Mouse (Mus musculus) stomach, embryonic 14.5 days (tissue): ENCODE results near the gene Rhof. TPM values are rescaled to one million over a fixed set of nuclear protein-coding genes. Genes with fewer than 3 reads are reported as not detected.

Source experiments
- ATAC-seq: fragments of 200-750 bp; cut with Nextera tagmentation; 2 replicates; pipeline ENCODE4 v1.8.0; 2017; ENCODE audit warnings: low read depth, moderate TSS enrichment; ENCODE audit not compliant: insufficient number of reproducible peaks, insufficient read depth, low FRiP score
- H3K27ac ChIP-seq: fragments of 300-500 bp; sonication (generic); 2 replicates; pipeline ENCODE4 v1.5.1; 2014; ENCODE audit warnings: mild to moderate bottlenecking, low read length, moderate library complexity, mixed read lengths
- H3K27me3 ChIP-seq: fragments of 300-500 bp; sonication (generic); 2 replicates; pipeline ENCODE4 v1.6.1; 2014; ENCODE audit warnings: low read length, control low read depth, mixed read lengths; ENCODE audit not compliant: control insufficient read depth, insufficient read depth
- H3K36me3 ChIP-seq: fragments of 300-500 bp; sonication (generic); 2 replicates; pipeline ENCODE4 v1.6.1; 2014; ENCODE audit warnings: mild to moderate bottlenecking, control low read depth, low read length, moderate library complexity, mixed read lengths; ENCODE audit not compliant: control insufficient read depth, insufficient read depth
- H3K4me1 ChIP-seq: fragments of 300-500 bp; sonication (generic); 2 replicates; pipeline ENCODE4 v1.6.1; 2014; ENCODE audit warnings: low read length, control low read depth, mixed read lengths; ENCODE audit not compliant: control insufficient read depth, insufficient read depth
- H3K4me2 ChIP-seq: fragments of 300-500 bp; sonication (generic); replicated peaks from 2 replicates; pipeline ENCODE4 v1.6.1; 2014; ENCODE audit warnings: low read depth, low read length, control low read depth
- H3K4me3 ChIP-seq: fragments of 300-500 bp; sonication (generic); 2 replicates; pipeline ENCODE4 v1.5.1; 2014; ENCODE audit warnings: low read depth, low read length, control low read depth
- H3K9ac ChIP-seq: fragments of 300-500 bp; sonication (generic); replicated peaks from 2 replicates; pipeline ENCODE4 v1.6.1; 2014; ENCODE audit warnings: low read depth, mild to moderate bottlenecking, control low read depth, low read length, moderate library complexity, mixed read lengths
- H3K9me3 ChIP-seq: fragments of 300-500 bp; sonication (generic); 2 replicates; pipeline ENCODE4 v1.6.1; 2016; ENCODE audit warnings: low read depth, low read length, control low read depth; ENCODE audit not compliant: control insufficient read depth
- WGBS: fragments of 180-500 bp; shearing (Covaris S2); extraction: QIAGEN DNeasy Blood & Tissue Kit; methylation state at CpG from one replicate; pipeline ENCODE4 v1.1.7; 2014; 5-methylcytosine and 5-hydroxymethylcytosine counted together
- polyA plus RNA-seq: library from polyadenylated mRNA; unstranded; fragments of >200 nt; fragmentation: Nextera tagmentation; extraction: Ambion mirVana; gene quantifications from 2 replicates; pipeline ENCODE4 v1.2.1, GENCODE M21; 2014

The Rhof gene
- polyA plus RNA-seq, 1 experiment from 2014 or later: 2.0 TPM

GRCm38 (mm10) chr5:123102376-123102775 lies 30.1 kb downstream of the Rhof start:
- no peaks in the 10 kb centered on the region for H3K4me1 ChIP-seq
- no peaks in the 10 kb centered on the region for H3K27me3 ChIP-seq
- no peak overlapping the region for H3K4me2 ChIP-seq
- 41% methylated on average over 7 of the region's 7 CpGs for WGBS
- H3K27ac ChIP-seq: no peak overlapping the region
- H3K9ac ChIP-seq: no peak overlapping the region
- no peak overlapping the region for H3K4me3 ChIP-seq
- no peak for ATAC-seq
- H3K9me3 ChIP-seq: no peaks in the 10 kb centered on the region
- 0 out of 2 replicates have a peak, but pooled peaks cover 4% of the 10 kb centered on the region for H3K36me3 ChIP-seq

- Histone ChIP-seq H3K27ac (no peak overlapping the region), H3K27me3 (no peaks in the 10 kb centered on the region), H3K9ac (no peak overlapping the region), H3K9me3 (no peaks in the 10 kb centered on the region), H3K4me2 (no peak overlapping the region), H3K4me1 (no peaks in the 10 kb centered on the region), H3K36me3 (0 out of 2 replicates have a peak, but pooled peaks cover 4% of the 10 kb centered on the region), H3K4me3 (no peak overlapping the region)
- ATAC-seq: no peak
- WGBS: 81% methylated on average over 2 of the region's 2 CpGs
Measured at GRCm38 (mm10) chr5:123098487-123098886, 34.0 kb downstream of the Rhof start.

GRCm38 (mm10) chr5:123096299-123096698 lies 36.2 kb downstream of the Rhof start:
- Histone ChIP-seq H3K9me3 (no peaks in the 10 kb centered on the region), H3K36me3 (0 out of 2 replicates have a peak, but pooled peaks cover 4% of the 10 kb centered on the region), H3K27ac (no peak overlapping the region), H3K4me1 (no peaks in the 10 kb centered on the region), H3K4me3 (no peak overlapping the region), H3K27me3 (no peaks in the 10 kb centered on the region), H3K4me2 (no peak overlapping the region), H3K9ac (no peak overlapping the region)
- 92% methylated on average over 8 of the region's 8 CpGs for WGBS
- ATAC-seq: no peak

- ATAC-seq: peak; percentile 56; the same call in 1 of the 2 replicates
- Histone ChIP-seq H3K27me3 (no peaks in the 10 kb centered on the region), H3K9ac (no peak overlapping the region), H3K27ac (no peak overlapping the region), H3K4me2 (no peak overlapping the region), H3K4me1 (no peaks in the 10 kb centered on the region), H3K36me3 (no peaks in the 10 kb centered on the region), H3K9me3 (no peaks in the 10 kb centered on the region), H3K4me3 (no peak overlapping the region)
- WGBS: 70% methylated on average over 25 of the region's 25 CpGs
Measured at GRCm38 (mm10) chr5:123094238-123094991, 38.1 kb downstream of the Rhof start.

- no peak overlapping the region for H3K4me3 ChIP-seq
- WGBS: 68% methylated on average over 14 of the region's 14 CpGs
- no peak overlapping the region for H3K27ac ChIP-seq
- H3K9me3 ChIP-seq: no peaks in the 10 kb centered on the region
- H3K9ac ChIP-seq: no peak overlapping the region
- ATAC-seq: peak; percentile 49; the same call in 1 of the 2 replicates
- no peaks in the 10 kb centered on the region for H3K4me1 ChIP-seq
- H3K27me3 ChIP-seq: no peaks in the 10 kb centered on the region
- no peaks in the 10 kb centered on the region for H3K36me3 ChIP-seq
- H3K4me2 ChIP-seq: no peak overlapping the region
Measured at GRCm38 (mm10) chr5:123093077-123093633, 39.3 kb downstream of the Rhof start.

GRCm38 (mm10) chr5:123090560-123091306 lies 41.8 kb downstream of the Rhof start:
- no peak for ATAC-seq
- Histone ChIP-seq H3K27me3 (no peaks in the 10 kb centered on the region), H3K27ac (no peak overlapping the region), H3K9me3 (no peaks in the 10 kb centered on the region), H3K36me3 (no peaks in the 10 kb centered on the region), H3K4me3 (no peak overlapping the region), H3K9ac (no peak overlapping the region), H3K4me2 (no peak overlapping the region), H3K4me1 (no peaks in the 10 kb centered on the region)
- 86% methylated on average over 10 of the region's 10 CpGs for WGBS

GRCm38 (mm10) chr5:123088784-123089183 lies 43.7 kb downstream of the Rhof start:
- Histone ChIP-seq H3K36me3 (no peaks in the 10 kb centered on the region), H3K4me1 (no peaks in the 10 kb centered on the region), H3K27me3 (no peaks in the 10 kb centered on the region), H3K4me3 (no peak overlapping the region), H3K4me2 (no peak overlapping the region), H3K9ac (no peak overlapping the region), H3K9me3 (no peaks in the 10 kb centered on the region), H3K27ac (no peak overlapping the region)
- 92% methylated on average over 4 of the region's 4 CpGs for WGBS
- ATAC-seq: no peak

GRCm38 (mm10) chr5:123086501-123086900 lies 46.0 kb downstream of the Rhof start:
- no peaks in the 10 kb centered on the region for H3K27me3 ChIP-seq
- H3K4me3 ChIP-seq: no peak overlapping the region
- no peak overlapping the region for H3K27ac ChIP-seq
- no peak overlapping the region for H3K9ac ChIP-seq
- no peak for ATAC-seq
- H3K4me1 ChIP-seq: no peaks in the 10 kb centered on the region
- H3K36me3 ChIP-seq: no peaks in the 10 kb centered on the region
- H3K4me2 ChIP-seq: no peak overlapping the region
- 74% methylated on average over 2 of the region's 2 CpGs for WGBS
- no peaks in the 10 kb centered on the region for H3K9me3 ChIP-seq
